Mouse (Mus musculus): Measurements from ENCODE around the gene Tnfsf13. TPM values are rescaled to one million over a fixed set of nuclear protein-coding genes. Genes with fewer than 3 reads are reported as not detected.
A peak's percentile ranks its signal among the peaks of the same experiment; 100 is the strongest.

The Tnfsf13 gene
- total and polyA plus RNA-seq, 3 experiments = 0.13 to 0.19 TPM; not detected in 1

GRCm38 (mm10) chr11:69682840-69683533 is 2.6 kb downstream of the Tnfsf13 start (continued):
- no peak for TF ChIP-seq ZMIZ1 (IDR thresholded peaks at IDR 0.05; ENCODE audit: low read depth, low read length)
- 0 out of 2 replicates have a peak, but pooled peaks have one; percentile 44 for TF ChIP-seq TBP (IDR thresholded peaks at IDR 0.05; ENCODE audit: low read depth, low read length)
- TF ChIP-seq UBTF (IDR thresholded peaks at IDR 0.05; ENCODE audit: borderline replicate concordance, insufficient read depth, low read depth, low read length) = no peak
- TF ChIP-seq MAZ (IDR thresholded peaks at IDR 0.05; ENCODE audit: low read depth, low read length) = no peak; the same call in 1 of the 2 replicates
- TF ChIP-seq POLR2AphosphoS2 (IDR thresholded peaks at IDR 0.05; ENCODE audit: low read length) = no peak
- TF ChIP-seq HCFC1 (IDR thresholded peaks at IDR 0.05; ENCODE audit: low read depth, low read length) = no peak
- no peak for TF ChIP-seq CHD2 (IDR thresholded peaks at IDR 0.05; ENCODE audit: low read length)
- TF ChIP-seq CHD1 (IDR thresholded peaks at IDR 0.05; ENCODE audit: low read depth, low read length) = no peak
- TF ChIP-seq GATA1 (IDR thresholded peaks at IDR 0.05; ENCODE audit: low read depth, low read length) = peak; percentile 30; the same call in 1 of the 2 replicates
- no peak for TF ChIP-seq KAT2A (conservative IDR thresholded peaks at IDR 0.05; ENCODE audit: low read depth, low read length)
- no peak for TF ChIP-seq USF2 (IDR thresholded peaks at IDR 0.05; ENCODE audit: borderline replicate concordance in 1 of 2, insufficient read depth in 1 of 2, low read depth in 1 of 2, low read length in 2 of 2)
- TF ChIP-seq ETS1 (IDR thresholded peaks at IDR 0.05; ENCODE audit: low read depth, low read length) = no peak
- no peak for TF ChIP-seq E2F4 (IDR thresholded peaks at IDR 0.05; ENCODE audit: borderline replicate concordance, low read depth, low read length)
- no peak for TF ChIP-seq MYB (IDR thresholded peaks at IDR 0.05; ENCODE audit: low read depth, low read length)
- TF ChIP-seq TAL1 (IDR thresholded peaks at IDR 0.05; ENCODE audit: low read length) = no peak
- TF ChIP-seq TCF12 (IDR thresholded peaks at IDR 0.05; ENCODE audit: low read depth, low read length) = no peak
- no peak for TF ChIP-seq ZKSCAN1 (IDR thresholded peaks at IDR 0.05; ENCODE audit: low read depth, low read length)
- no peak for TF ChIP-seq POLR2A (IDR thresholded peaks at IDR 0.05; ENCODE audit: control insufficient read depth in 1 of 2, insufficient read depth in 1 of 2, low read depth in 1 of 2, low read length in 2 of 2, poor library complexity in 1 of 2)

GRCm38 (mm10) chr11:69682209-69682839 is 3.3 kb downstream of the Tnfsf13 start:
- H3K9ac ChIP-seq (ENCODE audit: control insufficient read depth, low read depth, low read length, poor library complexity, severe bottlenecking) = peak overlapping the region; percentile 85
- H3K4me1 ChIP-seq (ENCODE audit: control insufficient read depth in 1 of 2, insufficient read depth in 2 of 2, low read length in 2 of 2) = peaks cover 6 to 12% of the 10 kb centered on the region in 2 experiments; a peak in 3 of 4 replicates
- H3K27ac ChIP-seq (ENCODE audit: control insufficient read depth, low read depth, low read length) = peak overlapping the region; percentile 84
- TF ChIP-seq EP300 (IDR thresholded peaks at IDR 0.05; ENCODE audit: low read depth in 1 of 2, low read length in 2 of 2) (0 out of 4 replicates have a peak, but pooled peaks of 1 of the 2 experiments have one; percentile 2), ELF1 (IDR thresholded peaks at IDR 0.05; ENCODE audit: low read depth, low read length) (no peak), MYC (IDR thresholded peaks at IDR 0.05; ENCODE audit: low read depth, low read length) (peak; percentile 40; the same call in 1 of the 2 replicates), HCFC1 (IDR thresholded peaks at IDR 0.05; ENCODE audit: low read depth, low read length) (0 out of 2 replicates have a peak, but pooled peaks have one; percentile 12), RCOR1 (IDR thresholded peaks at IDR 0.05; ENCODE audit: low read depth, low read length) (peak; percentile 26; the same call in 1 of the 2 replicates), CHD1 (IDR thresholded peaks at IDR 0.05; ENCODE audit: low read depth, low read length) (peak; percentile 92; the same call in 1 of the 2 replicates), RAD21 (IDR thresholded peaks at IDR 0.05; ENCODE audit: low read depth, low read length) (no peak)
- H3K27me3 ChIP-seq (ENCODE audit: control insufficient read depth in 1 of 2, insufficient read depth in 2 of 2, low read length in 2 of 2) = no peaks in the 10 kb centered on the region
- no peaks in the 10 kb centered on the region for H3K9me3 ChIP-seq (replicated peaks; ENCODE audit: insufficient read depth, low read length)
- peak overlapping the region; percentile 61 to 69 for H3K4me3 ChIP-seq (ENCODE audit: control insufficient read depth in 1 of 2, insufficient read depth in 1 of 2, low read depth in 2 of 2, low read length in 2 of 2)
- H3K36me3 ChIP-seq (ENCODE audit: control insufficient read depth in 1 of 2, insufficient read depth in 2 of 2, low read length in 2 of 2) = peaks cover 13 to 18% of the 10 kb centered on the region in 2 experiments
- DNase-seq (ENCODE audit: low read depth, low spot score) = no peak
- peaks cover 24% of the 10 kb centered on the region for H3K79me2 ChIP-seq (ENCODE audit: control insufficient read depth, insufficient read depth, low read length, poor library complexity)

Measured in MEL (cell line).